9 mouse cellular contexts compared by ENCODE assay signal in the genomic region with DNA sequence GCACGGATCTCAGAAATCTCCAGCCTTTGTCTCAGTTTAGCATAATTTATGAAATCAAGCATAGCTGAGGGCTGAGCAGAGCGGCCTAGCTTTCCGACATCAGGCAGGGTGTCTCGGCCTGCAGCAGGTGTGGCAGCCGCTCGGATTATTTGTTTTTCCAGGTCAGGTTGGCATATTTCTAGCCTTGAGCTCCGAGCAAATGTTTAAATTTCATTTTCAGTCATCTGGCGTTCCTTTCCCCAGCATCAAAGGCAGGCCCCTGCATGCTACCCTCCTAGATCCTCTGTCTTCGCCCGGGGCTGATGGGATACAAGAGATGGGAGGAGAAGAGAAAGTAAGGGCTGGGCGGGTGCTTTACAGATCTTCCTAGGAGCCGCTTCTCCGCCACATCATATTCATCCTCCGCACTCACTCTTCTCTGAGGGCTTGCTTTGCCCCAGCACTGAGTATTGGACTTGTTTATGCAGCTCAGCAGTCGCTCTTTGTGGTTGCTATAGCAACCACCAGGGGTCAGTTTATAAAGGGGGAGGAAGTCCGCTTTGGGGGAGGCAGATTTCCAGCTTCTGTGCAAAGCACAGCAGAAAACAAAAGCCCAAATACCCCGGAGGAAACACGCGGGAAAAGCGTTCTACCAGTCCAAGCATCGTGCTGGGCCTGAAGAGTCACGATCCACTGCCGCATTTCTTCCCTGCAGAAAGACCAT.
DNase-seq lines count a peak whose midpoint lies in the region; ATAC-seq and TF ChIP-seq lines count a peak whose summit lies in the region.
"Had no signal": no experiment of that assay in that cellular context is flagged by ENCODE, and none has a peak within 500 bp of the region (broad histone marks: within the 10 kb centered on the region; RNA-seq: fewer than 3 reads in every experiment).

No protein-coding gene starts in this region.

- H3K27me3 ChIP-seq in hindbrain, embryonic 14.5 days (ENCODE audit: control insufficient read depth, insufficient read depth, low read length), result no peaks in the 10 kb centered on the region
- no peaks in the 10 kb centered on the region for H3K27me3 ChIP-seq in lung, postnatal 0 days (replicated peaks; ENCODE audit: insufficient read depth, low read length)
- H3K27me3 ChIP-seq: CH12.LX had no signal

- H3K4me2 ChIP-seq in hindbrain, embryonic 14.5 days (replicated peaks), result peak overlapping the region; percentile 43
- H3K4me2 ChIP-seq in lung, postnatal 0 days (replicated peaks; ENCODE audit: low read depth, low read length), result peak overlapping the region; percentile 37

- no peaks in the 10 kb centered on the region for H3K36me3 ChIP-seq in hindbrain, embryonic 14.5 days (replicated peaks; ENCODE audit: control insufficient read depth, insufficient read depth)
- H3K36me3 ChIP-seq in lung, postnatal 0 days (ENCODE audit: insufficient read depth, low read length), result no peaks in the 10 kb centered on the region

- peak overlapping the region; percentile 52 for H3K9ac ChIP-seq in hindbrain, embryonic 14.5 days
- no peak overlapping the region for H3K9ac ChIP-seq in lung, postnatal 0 days (replicated peaks; ENCODE audit: low read depth)

- ATAC-seq in hindbrain, embryonic 14.5 days (ENCODE audit: low FRiP score), result peak; percentile 82
- peak; percentile 68 for ATAC-seq in lung, postnatal 0 days

- WGBS in hindbrain, embryonic 14.5 days, result 4% methylated on average over 23 of the region's 23 CpGs
- WGBS in lung, postnatal 0 days, result 4% methylated on average over 23 of the region's 23 CpGs

- peak; percentile 4; the same call in 1 of the 2 replicates for TF ChIP-seq CTCF in lung, postnatal 0 days (IDR thresholded peaks at IDR 0.05)

- peaks cover 14% of the 10 kb centered on the region for H3K4me1 ChIP-seq in hindbrain, embryonic 14.5 days (replicated peaks; ENCODE audit: control insufficient read depth, insufficient read depth, low read length)
- peaks cover 17% of the 10 kb centered on the region for H3K4me1 ChIP-seq in lung, postnatal 0 days (ENCODE audit: insufficient read depth, low read depth, low read length)

- TF ChIP-seq EP300 in lung, postnatal 0 days (IDR thresholded peaks at IDR 0.05), result peak; percentile 79

- H3K4me3 ChIP-seq in hindbrain, embryonic 14.5 days (replicated peaks; ENCODE audit: low read length), result no peak overlapping the region
- H3K4me3 ChIP-seq in lung, postnatal 0 days (ENCODE audit: low read depth, low read length), result no peak overlapping the region

- no peaks in the 10 kb centered on the region for H3K9me3 ChIP-seq in hindbrain, embryonic 14.5 days (ENCODE audit: control insufficient read depth, low read length)
- H3K9me3 ChIP-seq in lung, postnatal 0 days (ENCODE audit: low read length), result no peaks in the 10 kb centered on the region

- H3K27ac ChIP-seq in hindbrain, embryonic 14.5 days, result peak overlapping the region; percentile 86
- H3K27ac ChIP-seq in lung, postnatal 0 days (ENCODE audit: low read length), result peak overlapping the region; percentile 85

- DNase-seq in ovary, postnatal 36 days (ENCODE audit: low spot score), result peak; percentile 49
- DNase-seq in ovary, postnatal 10 days (ENCODE audit: low spot score), result no peak
- peak; percentile 36 to 46 for DNase-seq in frontal cortex, postnatal 10 days (ENCODE audit: low spot score in 2 of 2)
- peak; percentile 75 for DNase-seq in hindbrain, embryonic 14.5 days (ENCODE audit: low spot score)
- DNase-seq in left cerebral cortex, adult 11 months (ENCODE audit: low spot score), result peak; percentile 12
- DNase-seq in lung, postnatal 0 days (ENCODE audit: low spot score), result peak; percentile 87
- peak; percentile 35 for DNase-seq in right cerebral cortex, postnatal 25 days
- no peak for DNase-seq in adipocyte (ENCODE audit: low spot score)

Comparison
In these comparisons a context has a peak if more than half of its experiments do, and no peak if none do; other contexts are left out.
1. DNase-seq: peak in ovary, postnatal 36 days (single experiment), frontal cortex, postnatal 10 days (2 of 2), hindbrain, embryonic 14.5 days (single experiment), left cerebral cortex, adult 11 months (single experiment), lung, postnatal 0 days (single experiment) and right cerebral cortex, postnatal 25 days (single experiment); none in ovary, postnatal 10 days (single experiment) and adipocyte (single experiment).